Mouse (Mus musculus) ES-E14 (cell line): ENCODE results near the gene Lcn12. TPM values are rescaled to one million over a fixed set of nuclear protein-coding genes. Genes with fewer than 3 reads are reported as not detected.

Source experiments
- DNase-seq: peaks from one replicate; pipeline ENCODE4 v3.0.0-alpha.2; 2013; ENCODE audit warnings: low read depth, low spot score
- H3K27ac ChIP-seq: 2 replicates; pipeline ENCODE4 v1.5.1; 2012; ENCODE audit warnings: low read depth, mild to moderate bottlenecking, low read length, moderate library complexity, mixed read lengths; ENCODE audit not compliant: poor library complexity, insufficient read depth, severe bottlenecking
- H3K36me3 ChIP-seq: 2 replicates; pipeline ENCODE4 v1.6.1; 2012; ENCODE audit warnings: mild to moderate bottlenecking, low read length, moderate library complexity, mixed read lengths; ENCODE audit not compliant: control insufficient read depth, poor library complexity, insufficient read depth, severe bottlenecking
- H3K4me1 ChIP-seq, 2 experiments: fragments of 150-350 bp in 1 of 2; sonication (generic) in 1 of 2; 2 replicates each; pipeline ENCODE4 v1.6.1; 2012; ENCODE audit warnings: low read length in 2 of 2, mild to moderate bottlenecking in 1 of 2, mixed read lengths in 1 of 2; ENCODE audit not compliant: control insufficient read depth in 2 of 2, insufficient read depth in 2 of 2, poor library complexity in 1 of 2
- H3K4me3 ChIP-seq, 2 experiments: fragments of 150-350 bp in 1 of 2; sonication (generic) in 1 of 2; 2 replicates each; pipeline ENCODE4 v1.5.1; 2012; ENCODE audit warnings: low read length in 2 of 2, low read depth in 1 of 2, mild to moderate bottlenecking in 1 of 2, mixed read lengths in 1 of 2; ENCODE audit not compliant: insufficient read depth in 1 of 2, poor library complexity in 1 of 2, severe bottlenecking in 1 of 2
- H3K9ac ChIP-seq: 2 replicates; pipeline ENCODE4 v1.6.1; 2012; ENCODE audit warnings: low read depth, mild to moderate bottlenecking, low read length, mixed read lengths; ENCODE audit not compliant: poor library complexity, insufficient read depth, severe bottlenecking
- H3K9me3 ChIP-seq: fragments of 150-350 bp; sonication (generic); 2 replicates; pipeline ENCODE4 v1.6.1; 2012; ENCODE audit warnings: low read depth, mild to moderate bottlenecking, low read length; ENCODE audit not compliant: control insufficient read depth, insufficient read depth
- CHD2 ChIP-seq: IDR thresholded peaks from 2 replicates; pipeline ENCODE4 v1.6.1; 2014; ENCODE audit warnings: mild to moderate bottlenecking, low read depth, low read length, inconsistent platforms
- HCFC1 ChIP-seq: IDR thresholded peaks from 2 replicates; pipeline ENCODE4 v1.6.1; 2012; ENCODE audit warnings: low read length, inconsistent platforms, borderline replicate concordance; ENCODE audit not compliant: insufficient read depth
- MAFK ChIP-seq: IDR thresholded peaks from 2 replicates; pipeline ENCODE4 v1.6.1; 2014; ENCODE audit warnings: mild to moderate bottlenecking, low read depth, low read length, inconsistent platforms; ENCODE audit not compliant: insufficient read depth
- ZC3H11A ChIP-seq: IDR thresholded peaks from 2 replicates; pipeline ENCODE4 v1.6.1; 2012; ENCODE audit warnings: low read depth, mild to moderate bottlenecking, inconsistent platforms, low read length, borderline replicate concordance
- ZNF384 ChIP-seq: IDR thresholded peaks from 2 replicates; pipeline ENCODE4 v1.6.1; 2012; ENCODE audit warnings: low read depth, low read length, inconsistent platforms
- in situ Hi-C, 2 experiments: fragments of 600-800 bp; cut with MboI; formaldehyde crosslinking; loops; one replicate each; pipeline ENCODE4 v1.15.1; 2025; ENCODE audit warnings: low sequenced_read_pairs in 2 of 2, inconsistent platforms in 1 of 2; ENCODE audit not compliant: unreplicated experiment in 2 of 2
- total RNA-seq: library from RNA; depleted of rRNA; stranded (reverse); fragments of 300-350 nt; gene quantifications from 2 replicates; pipeline ENCODE4 v1.2.3, GENCODE M21; 2012; rRNA removed

Lcn12 gene
- total RNA-seq, 1 experiment = not detected

GRCm38 (mm10) chr2:25450853-25451647 lies 42.7 kb downstream of the Lcn12 start:
- H3K36me3 ChIP-seq = peaks cover 3% of the 10 kb centered on the region; the same call in 1 of the 2 replicates
- no peak for DNase-seq
- H3K4me1 ChIP-seq = peaks cover 0 to 10% of the 10 kb centered on the region in 2 experiments; a peak in 1 of 4 replicates
- H3K4me3 ChIP-seq = no peak overlapping the region
- no peaks in the 10 kb centered on the region for H3K9me3 ChIP-seq
- H3K27ac ChIP-seq = no peak overlapping the region
- no peak overlapping the region for H3K9ac ChIP-seq
- TF ChIP-seq ZNF384 = no peak
- TF ChIP-seq CHD2 = no peak
- no peak for TF ChIP-seq MAFK
- TF ChIP-seq HCFC1 = no peak
- no peak for TF ChIP-seq ZC3H11A
- in situ Hi-C loops = no loop called here

DNA sequence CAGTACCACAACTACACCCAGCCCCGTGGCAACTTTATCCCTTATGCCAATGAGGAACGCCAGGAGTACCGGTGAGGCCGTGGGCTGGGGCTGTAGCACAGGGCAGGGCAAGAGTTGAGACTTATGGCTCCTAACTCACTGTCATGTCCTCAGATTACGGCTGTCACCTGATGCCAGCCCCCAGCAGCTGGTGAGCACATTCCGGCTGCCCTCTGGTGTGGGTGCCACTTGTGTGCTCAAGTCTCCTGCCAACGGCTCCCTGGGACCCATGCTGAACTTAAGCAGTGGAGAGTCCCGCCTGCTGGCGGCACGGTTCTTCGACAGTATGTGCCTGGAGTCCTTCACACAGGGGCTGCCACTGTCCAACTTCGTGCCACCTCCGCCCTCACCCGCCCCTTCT lies 51.0 kb downstream of the Lcn12 start:
- Histone ChIP-seq H3K4me3 (no peak overlapping the region), H3K27ac (no peak overlapping the region), H3K9me3 (no peaks in the 10 kb centered on the region), H3K36me3 (peaks cover 25% of the 10 kb centered on the region; the same call in 1 of the 2 replicates), H3K4me1 (peaks cover 0 to 10% of the 10 kb centered on the region in 2 experiments; a peak in 1 of 4 replicates), H3K9ac (no peak overlapping the region)
- DNase-seq = no peak
- TF ChIP-seq HCFC1 (no peak), ZC3H11A (no peak), MAFK (no peak), CHD2 (no peak), ZNF384 (no peak)
- in situ Hi-C loops = no loop called here

GRCm38 (mm10) chr2:25441067-25441466 lies 52.6 kb downstream of the Lcn12 start:
- Histone ChIP-seq H3K27ac (no peak overlapping the region), H3K9ac (no peak overlapping the region), H3K4me3 (no peak overlapping the region), H3K4me1 (peaks cover 0 to 3% of the 10 kb centered on the region in 2 experiments; a peak in 1 of 4 replicates), H3K9me3 (no peaks in the 10 kb centered on the region), H3K36me3 (peaks cover 33% of the 10 kb centered on the region; the same call in 1 of the 2 replicates)
- TF ChIP-seq MAFK = no peak
- no peak for TF ChIP-seq ZNF384
- no peak for TF ChIP-seq HCFC1
- no peak for TF ChIP-seq ZC3H11A
- no peak for TF ChIP-seq CHD2
- in situ Hi-C loops = no loop called here
- DNase-seq = no peak

Other genes with a start within 250 kb of the Lcn12 start
- 14.5 and 32.9 TPM in 2 replicates for gene AL732309.1, start 247.0 kb downstream of the Lcn12 start, total RNA-seq
- gene Tmem203, start 238.5 kb downstream of the Lcn12 start, total RNA-seq = 20.2 and 27.8 TPM in 2 replicates
- 21.6 and 31.4 TPM in 2 replicates for gene Tprn, start 231.3 kb downstream of the Lcn12 start, total RNA-seq
- gene Ssna1, start 221.5 kb downstream of the Lcn12 start, total RNA-seq = 52.4 and 70.6 TPM in 2 replicates
- 25.2 and 30.8 TPM in 2 replicates for gene Anapc2, start 221.4 kb downstream of the Lcn12 start, total RNA-seq
- not detected in 2 replicates for gene Tmem210, start 205.8 kb downstream of the Lcn12 start, total RNA-seq
- gene Lrrc26, start 204.0 kb downstream of the Lcn12 start, total RNA-seq = 0.21 TPM in 1 of 2 replicates, not detected in the other
- gene Grin1, start 174.7 kb downstream of the Lcn12 start, total RNA-seq = 2.5 and 8.3 TPM in 2 replicates
- 73.0 and 100 TPM in 2 replicates for gene Man1b1, start 161.6 kb downstream of the Lcn12 start, total RNA-seq
- gene Dpp7, start 137.6 kb downstream of the Lcn12 start, total RNA-seq = 60.2 and 141 TPM in 2 replicates
- 18.7 and 22.0 TPM in 2 replicates for gene Uap1l1, start 128.2 kb downstream of the Lcn12 start, total RNA-seq
- gene Sapcd2, start 121.6 kb downstream of the Lcn12 start, total RNA-seq = 34.4 and 53.8 TPM in 2 replicates
- gene Entpd2, start 98.0 kb downstream of the Lcn12 start, total RNA-seq = 0.76 and 2.4 TPM in 2 replicates
- 28.3 and 43.8 TPM in 2 replicates for gene Npdc1, start 94.6 kb downstream of the Lcn12 start, total RNA-seq
- gene Fut7, start 70.6 kb downstream of the Lcn12 start, total RNA-seq = 0.37 TPM in 1 of 2 replicates, not detected in the other
- gene Abca2, start 65.2 kb downstream of the Lcn12 start, total RNA-seq = 12.6 and 21.9 TPM in 2 replicates
- gene Clic3, start 37.1 kb downstream of the Lcn12 start, total RNA-seq = 0.32 and 1.5 TPM in 2 replicates
- 4.8 and 7.2 TPM in 2 replicates for gene Paxx, start 32.8 kb downstream of the Lcn12 start, total RNA-seq
- gene Ptgds, start 23.9 kb downstream of the Lcn12 start, total RNA-seq = 0.98 and 1.3 TPM in 2 replicates
- 24.5 and 33.3 TPM in 2 replicates for gene Fbxw5, start 6.8 kb upstream of the Lcn12 start, total RNA-seq
- gene C8g, start 7.8 kb upstream of the Lcn12 start, total RNA-seq = 2.1 and 4.7 TPM in 2 replicates
- gene Traf2, start 53.0 kb upstream of the Lcn12 start, total RNA-seq = 7.9 and 9.1 TPM in 2 replicates
- gene Edf1, start 63.9 kb upstream of the Lcn12 start, total RNA-seq = 142 and 179 TPM in 2 replicates
- 4.1 and 9.7 TPM in 2 replicates for gene Mamdc4, start 80.9 kb upstream of the Lcn12 start, total RNA-seq
- gene Phpt1, start 81.3 kb upstream of the Lcn12 start, total RNA-seq = 29.9 and 39.4 TPM in 2 replicates
- 0.36 and 1.2 TPM in 2 replicates for gene Ajm1, start 87.8 kb upstream of the Lcn12 start, total RNA-seq
- gene Rabl6, start 114.6 kb upstream of the Lcn12 start, total RNA-seq = 45.8 and 62.1 TPM in 2 replicates
- gene Ccdc183, start 123.8 kb upstream of the Lcn12 start, total RNA-seq = 0.04 TPM in 1 of 2 replicates, not detected in the other
- gene Tmem141, start 128.1 kb upstream of the Lcn12 start, total RNA-seq = 6.7 and 10.9 TPM in 2 replicates
- gene Fcna, start 134.1 kb upstream of the Lcn12 start, total RNA-seq = not detected in 2 replicates
- gene Lcn8, start 159.2 kb upstream of the Lcn12 start, total RNA-seq = not detected in 2 replicates
- gene Lcn5, start 164.0 kb upstream of the Lcn12 start, total RNA-seq = not detected in 2 replicates
- gene Lcn6, start 182.9 kb upstream of the Lcn12 start, total RNA-seq = not detected in 2 replicates
- gene Lcn10, start 188.8 kb upstream of the Lcn12 start, total RNA-seq = not detected in 2 replicates
- not detected in 2 replicates for gene Obp2a, start 206.1 kb upstream of the Lcn12 start, total RNA-seq
- 8.2 and 13.0 TPM in 2 replicates for gene Bmyc, start 212.8 kb upstream of the Lcn12 start, total RNA-seq
- gene Obp2b, start 243.1 kb upstream of the Lcn12 start, total RNA-seq = not detected in 2 replicates